ENCODE assay signal across 7 mouse cellular contexts in genomic region chr4:123202094-123202420, GRCm38 (mm10). TPM values are rescaled to one million over a fixed set of nuclear protein-coding genes. Genes with fewer than 3 reads are reported as not detected.
DNase-seq lines count a peak whose midpoint lies in the region; ATAC-seq lines count a peak whose summit lies in the region.

No protein-coding gene starts in this region.

- H3K27me3 ChIP-seq in liver, embryonic 11.5 days (replicated peaks; ENCODE audit: control insufficient read depth, insufficient read depth, low read length), result peaks cover 61% of the 10 kb centered on the region
- H3K27me3 ChIP-seq in forebrain, embryonic 14.5 days (replicated peaks; ENCODE audit: control insufficient read depth, insufficient read depth, low read length), result peaks cover 7% of the 10 kb centered on the region
- peaks cover 68% of the 10 kb centered on the region for H3K27me3 ChIP-seq in limb, embryonic 13.5 days
- H3K27me3 ChIP-seq in stomach, embryonic 16.5 days (ENCODE audit: control insufficient read depth, insufficient read depth, low read length), result peaks cover 39% of the 10 kb centered on the region

- ATAC-seq in liver, embryonic 11.5 days (replicated peaks; ENCODE audit: low FRiP score), result no peak
- no peak for ATAC-seq in forebrain, embryonic 14.5 days
- ATAC-seq in limb, embryonic 13.5 days (ENCODE audit: low FRiP score, low read depth), result no peak
- ATAC-seq in stomach, embryonic 16.5 days (ENCODE audit: insufficient read depth, low FRiP score), result no peak

- H3K9ac ChIP-seq in liver, embryonic 11.5 days (ENCODE audit: low read depth, low read length), result no peak overlapping the region
- H3K9ac ChIP-seq in forebrain, embryonic 14.5 days (ENCODE audit: low read length), result no peak overlapping the region
- H3K9ac ChIP-seq in limb, embryonic 13.5 days, result no peak overlapping the region
- no peak overlapping the region for H3K9ac ChIP-seq in stomach, embryonic 16.5 days (ENCODE audit: low read length)

- H3K27ac ChIP-seq in liver, embryonic 11.5 days (ENCODE audit: low read depth, low read length), result no peak overlapping the region
- H3K27ac ChIP-seq in forebrain, embryonic 14.5 days (ENCODE audit: low read depth, low read length), result no peak overlapping the region
- no peak overlapping the region for H3K27ac ChIP-seq in limb, embryonic 13.5 days
- no peak overlapping the region for H3K27ac ChIP-seq in stomach, embryonic 16.5 days (ENCODE audit: low read length)

- DNase-seq in liver, embryonic 11.5 days (ENCODE audit: low spot score), result no peak
- no peak for DNase-seq in liver
- DNase-seq in forebrain, embryonic 14.5 days (ENCODE audit: low spot score), result no peak
- no peak for DNase-seq in spleen, postnatal 14 days (ENCODE audit: low spot score in 2 of 2)
- DNase-seq in cerebellum, adult 11 months, result no peak

- 11% methylated on average over 8 of the region's 8 CpGs for WGBS in liver, embryonic 11.5 days
- WGBS in forebrain, embryonic 14.5 days, result 15% methylated on average over 8 of the region's 8 CpGs
- 11% methylated on average over 8 of the region's 8 CpGs for WGBS in limb, embryonic 13.5 days
- WGBS in stomach, embryonic 16.5 days, result 18% methylated on average over 8 of the region's 8 CpGs

- H3K4me1 ChIP-seq in liver, embryonic 11.5 days (replicated peaks; ENCODE audit: control insufficient read depth, insufficient read depth, low read length), result peaks cover 6% of the 10 kb centered on the region
- H3K4me1 ChIP-seq in forebrain, embryonic 14.5 days (ENCODE audit: control insufficient read depth, insufficient read depth, low read length), result peaks cover 13% of the 10 kb centered on the region; the same call in 1 of the 2 replicates
- H3K4me1 ChIP-seq in limb, embryonic 13.5 days, result peaks cover 15% of the 10 kb centered on the region
- peaks cover 6% of the 10 kb centered on the region; the same call in 1 of the 2 replicates for H3K4me1 ChIP-seq in stomach, embryonic 16.5 days (ENCODE audit: control insufficient read depth, insufficient read depth, low read length)

- H3K9me3 ChIP-seq in liver, embryonic 11.5 days (ENCODE audit: control insufficient read depth, low read length), result no peaks in the 10 kb centered on the region
- no peaks in the 10 kb centered on the region for H3K9me3 ChIP-seq in forebrain, embryonic 14.5 days (replicated peaks; ENCODE audit: control insufficient read depth, low read length)
- H3K9me3 ChIP-seq in limb, embryonic 13.5 days, result no peaks in the 10 kb centered on the region
- no peaks in the 10 kb centered on the region for H3K9me3 ChIP-seq in stomach, embryonic 16.5 days (replicated peaks; ENCODE audit: control insufficient read depth, low read length)

- H3K4me2 ChIP-seq in liver, embryonic 11.5 days, result peak overlapping the region; percentile 65
- H3K4me2 ChIP-seq in forebrain, embryonic 14.5 days (ENCODE audit: low read length), result peak overlapping the region; percentile 84
- H3K4me2 ChIP-seq in limb, embryonic 13.5 days (replicated peaks), result peak overlapping the region; percentile 77
- H3K4me2 ChIP-seq in stomach, embryonic 16.5 days (ENCODE audit: low read depth, low read length), result peak overlapping the region; percentile 85

- H3K4me3 ChIP-seq in liver, embryonic 11.5 days (ENCODE audit: low read depth, low read length), result no peak overlapping the region; the same call in 1 of the 2 replicates
- peak overlapping the region; percentile 41 for H3K4me3 ChIP-seq in forebrain, embryonic 14.5 days (ENCODE audit: low read depth, low read length)
- peak overlapping the region; percentile 44 for H3K4me3 ChIP-seq in limb, embryonic 13.5 days
- H3K4me3 ChIP-seq in stomach, embryonic 16.5 days (replicated peaks; ENCODE audit: low read length), result peak overlapping the region; percentile 47

- H3K36me3 ChIP-seq in liver, embryonic 11.5 days (ENCODE audit: control insufficient read depth, insufficient read depth, low read length), result no peaks in the 10 kb centered on the region
- H3K36me3 ChIP-seq in forebrain, embryonic 14.5 days (ENCODE audit: control insufficient read depth, insufficient read depth, low read length), result no peaks in the 10 kb centered on the region
- H3K36me3 ChIP-seq in limb, embryonic 13.5 days, result no peaks in the 10 kb centered on the region
- no peaks in the 10 kb centered on the region for H3K36me3 ChIP-seq in stomach, embryonic 16.5 days (ENCODE audit: control insufficient read depth, insufficient read depth, low read length)

RNA-seq across cellular contexts. Expression of gene Nt5c1a, which starts 0.8 kb away (rescaled TPM):
- polyA plus RNA-seq in liver, embryonic 11.5 days (2014; fragmentation: Nextera tagmentation; extraction: Ambion mirVana), result not detected in 2 replicates
- not detected in 2 replicates for polyA plus RNA-seq in forebrain, embryonic 14.5 days (2014; fragmentation: Nextera tagmentation; extraction: Ambion mirVana)
- polyA plus RNA-seq in limb, embryonic 13.5 days (2015; fragmentation: Nextera tagmentation; extraction: Ambion mirVana), result not detected in 2 replicates
- polyA plus RNA-seq in stomach, embryonic 16.5 days (2015; fragmentation: Nextera tagmentation; extraction: Ambion mirVana), result not detected in 2 replicates

RNA-seq across cellular contexts. Expression of gene Hpcal4, which starts 19.0 kb away (rescaled TPM):
- 0.32 and 0.48 TPM in 2 replicates for polyA plus RNA-seq in liver, embryonic 11.5 days (2014; fragmentation: Nextera tagmentation; extraction: Ambion mirVana)
- 19.9 and 34.7 TPM in 2 replicates for polyA plus RNA-seq in forebrain, embryonic 14.5 days (2014; fragmentation: Nextera tagmentation; extraction: Ambion mirVana)
- polyA plus RNA-seq in limb, embryonic 13.5 days (2015; fragmentation: Nextera tagmentation; extraction: Ambion mirVana), result 0.59 and 0.76 TPM in 2 replicates
- polyA plus RNA-seq in stomach, embryonic 16.5 days (2015; fragmentation: Nextera tagmentation; extraction: Ambion mirVana), result 3.8 and 4.2 TPM in 2 replicates

RNA-seq across cellular contexts. Expression of gene Heyl, which starts 31.3 kb away (rescaled TPM):
- 2.4 and 2.5 TPM in 2 replicates for polyA plus RNA-seq in liver, embryonic 11.5 days (2014; fragmentation: Nextera tagmentation; extraction: Ambion mirVana)
- 5.4 and 6.7 TPM in 2 replicates for polyA plus RNA-seq in forebrain, embryonic 14.5 days (2014; fragmentation: Nextera tagmentation; extraction: Ambion mirVana)
- polyA plus RNA-seq in limb, embryonic 13.5 days (2015; fragmentation: Nextera tagmentation; extraction: Ambion mirVana), result 5.7 and 6.5 TPM in 2 replicates
- polyA plus RNA-seq in stomach, embryonic 16.5 days (2015; fragmentation: Nextera tagmentation; extraction: Ambion mirVana), result 18.5 and 21.3 TPM in 2 replicates
